8 mouse cellular contexts compared by ENCODE assay signal in the genomic region with DNA sequence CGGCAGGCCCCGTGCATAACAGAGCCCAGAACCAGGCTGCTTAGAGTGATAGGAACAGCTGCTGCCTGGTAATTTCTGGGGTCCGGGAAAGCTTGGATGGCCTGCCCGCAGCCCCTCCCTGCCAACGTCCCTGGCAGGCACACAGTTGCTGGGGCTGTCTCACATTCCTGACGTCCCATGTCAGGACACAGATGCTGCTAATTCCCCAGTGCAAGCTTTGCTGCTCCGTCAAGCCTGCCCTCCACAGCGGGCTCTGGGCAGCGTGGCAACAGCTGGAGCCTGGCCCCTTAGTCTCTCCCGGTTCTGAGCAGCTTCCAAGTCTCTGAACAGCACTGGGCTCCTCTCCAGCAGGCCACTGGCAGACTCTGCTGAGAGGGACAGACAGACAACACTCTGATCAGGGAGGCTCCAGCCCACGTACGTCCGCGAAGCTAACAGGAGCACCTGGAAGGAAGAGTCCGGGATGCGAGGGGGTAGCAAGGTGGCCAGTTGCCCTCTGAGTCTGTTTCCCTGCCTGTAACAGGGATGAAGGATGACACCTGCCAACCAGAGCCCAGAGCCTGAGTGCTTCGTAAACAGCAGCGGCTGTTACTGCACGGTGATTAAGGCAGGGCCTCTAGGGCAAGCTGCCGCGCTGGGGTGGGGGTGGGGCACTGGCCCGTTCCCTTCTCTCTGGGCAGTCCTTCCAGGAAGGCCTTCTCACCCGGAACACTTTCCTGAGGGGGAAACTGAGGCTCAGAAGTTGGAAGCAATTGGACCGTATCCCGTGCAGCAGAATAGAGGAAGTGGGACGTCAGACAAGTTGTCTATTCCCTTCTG. TPM values are rescaled to one million over a fixed set of nuclear protein-coding genes. Genes with fewer than 3 reads are reported as not detected.
DNase-seq lines count a peak whose midpoint lies in the region; ATAC-seq lines count a peak whose summit lies in the region.

No protein-coding gene starts in this region.

- H3K9me3 ChIP-seq in embryonic facial prominence, embryonic 12.5 days: no peaks in the 10 kb centered on the region
- H3K9me3 ChIP-seq in heart, embryonic 12.5 days (replicated peaks): 0 out of 2 replicates have a peak, but pooled peaks cover 6% of the 10 kb centered on the region
- H3K9me3 ChIP-seq in liver, embryonic 15.5 days (replicated peaks): no peaks in the 10 kb centered on the region

- H3K27me3 ChIP-seq in embryonic facial prominence, embryonic 12.5 days: no peaks in the 10 kb centered on the region
- H3K27me3 ChIP-seq in heart, embryonic 12.5 days (replicated peaks): 0 out of 2 replicates have a peak, but pooled peaks cover 4% of the 10 kb centered on the region
- H3K27me3 ChIP-seq in liver, embryonic 15.5 days: peaks cover 6% of the 10 kb centered on the region; the same call in 1 of the 2 replicates

- peaks cover 24% of the 10 kb centered on the region for H3K4me1 ChIP-seq in embryonic facial prominence, embryonic 12.5 days
- peaks cover 14% of the 10 kb centered on the region for H3K4me1 ChIP-seq in heart, embryonic 12.5 days (replicated peaks)
- H3K4me1 ChIP-seq in liver, embryonic 15.5 days (replicated peaks): peaks cover 9% of the 10 kb centered on the region; the same call in 1 of the 2 replicates

- peak overlapping the region; percentile 59; the same call in 1 of the 2 replicates for H3K27ac ChIP-seq in embryonic facial prominence, embryonic 12.5 days
- H3K27ac ChIP-seq in heart, embryonic 12.5 days (ENCODE audit: poor library complexity, severe bottlenecking): 0 out of 2 replicates have a peak overlapping the region, but pooled peaks have one; percentile 1
- H3K27ac ChIP-seq in liver, embryonic 15.5 days (replicated peaks): no peak overlapping the region

- H3K4me2 ChIP-seq in embryonic facial prominence, embryonic 12.5 days (replicated peaks): peak overlapping the region; percentile 43
- H3K4me2 ChIP-seq in heart, embryonic 12.5 days: peak overlapping the region; percentile 67
- H3K4me2 ChIP-seq in liver, embryonic 15.5 days: peak overlapping the region; percentile 39

- ATAC-seq in embryonic facial prominence, embryonic 12.5 days (ENCODE audit: insufficient number of reproducible peaks, insufficient read depth, low FRiP score, low TSS enrichment): 0 out of 2 replicates have a peak, but pooled peaks have one; percentile 11
- ATAC-seq in heart, embryonic 12.5 days (ENCODE audit: insufficient number of reproducible peaks, low FRiP score): peak; percentile 23; the same call in 1 of the 2 replicates
- no peak for ATAC-seq in liver, embryonic 15.5 days (ENCODE audit: insufficient read depth)
- no peak for ATAC-seq in erythroblast, adult 5-6 weeks (replicated peaks; ENCODE audit: low FRiP score, poor library complexity, severe bottlenecking)

- 0 out of 2 replicates have a peak overlapping the region, but pooled peaks have one; percentile 1 for H3K4me3 ChIP-seq in embryonic facial prominence, embryonic 12.5 days
- H3K4me3 ChIP-seq in heart, embryonic 12.5 days: peak overlapping the region; percentile 27
- H3K4me3 ChIP-seq in liver, embryonic 15.5 days (replicated peaks): no peak overlapping the region

- 10% methylated on average over 26 of the region's 26 CpGs for WGBS in embryonic facial prominence, embryonic 12.5 days
- 18% methylated on average over 26 of the region's 26 CpGs for WGBS in heart, embryonic 12.5 days
- WGBS in liver, embryonic 15.5 days (ENCODE audit: insufficient replicate concordance): 27% methylated on average over 26 of the region's 26 CpGs

- H3K36me3 ChIP-seq in embryonic facial prominence, embryonic 12.5 days: no peaks in the 10 kb centered on the region
- H3K36me3 ChIP-seq in heart, embryonic 12.5 days: no peaks in the 10 kb centered on the region
- no peaks in the 10 kb centered on the region for H3K36me3 ChIP-seq in liver, embryonic 15.5 days (replicated peaks)

- H3K9ac ChIP-seq in embryonic facial prominence, embryonic 12.5 days: peak overlapping the region; percentile 24; the same call in 1 of the 2 replicates
- peak overlapping the region; percentile 29 for H3K9ac ChIP-seq in heart, embryonic 12.5 days
- H3K9ac ChIP-seq in liver, embryonic 15.5 days: no peak overlapping the region

- peak; percentile 80 to 86 for DNase-seq in cerebellum, postnatal 10 days
- DNase-seq in cerebellum, adult 8-10 months: no peak
- DNase-seq in kidney, postnatal 14 days: peak; percentile 63
- DNase-seq in neural tube, embryonic 10.5 days (ENCODE audit: extremely low spot score, low spot score): peak; percentile 58

RNA-seq across cellular contexts. Expression of a gene that starts 19.3 kb away (rescaled TPM):
- polyA plus RNA-seq in embryonic facial prominence, embryonic 12.5 days (2016; fragmentation: Nextera tagmentation; extraction: Ambion mirVana): 4.8 and 5.1 TPM in 2 replicates
- polyA plus RNA-seq in heart, embryonic 12.5 days (2016; fragmentation: Nextera tagmentation; extraction: Ambion mirVana): 0.45 and 0.51 TPM in 2 replicates
- polyA plus RNA-seq in liver, embryonic 15.5 days (2015; fragmentation: Nextera tagmentation; extraction: Ambion mirVana): 5.8 and 6.8 TPM in 2 replicates
- not detected in 2 replicates for total RNA-seq in erythroblast, adult 5-6 weeks (2015; ENCODE audit: low replicate concordance)
- total RNA-seq in erythroblast, adult 5-6 weeks (2017; ENCODE audit: low replicate concordance): not detected in 2 replicates

RNA-seq across cellular contexts. Expression of a gene that starts 37.9 kb away (rescaled TPM):
- 81.7 and 84.4 TPM in 2 replicates for polyA plus RNA-seq in embryonic facial prominence, embryonic 12.5 days (2016; fragmentation: Nextera tagmentation; extraction: Ambion mirVana)
- 52.7 and 53.9 TPM in 2 replicates for polyA plus RNA-seq in heart, embryonic 12.5 days (2016; fragmentation: Nextera tagmentation; extraction: Ambion mirVana)
- 13.3 and 14.4 TPM in 2 replicates for polyA plus RNA-seq in liver, embryonic 15.5 days (2015; fragmentation: Nextera tagmentation; extraction: Ambion mirVana)
- 23.0 and 33.8 TPM in 2 replicates for total RNA-seq in erythroblast, adult 5-6 weeks (2015; ENCODE audit: low replicate concordance)
- 21.0 and 29.0 TPM in 2 replicates for total RNA-seq in erythroblast, adult 5-6 weeks (2017; ENCODE audit: low replicate concordance)

RNA-seq across cellular contexts. Expression of a gene that starts 38.4 kb away (rescaled TPM):
- polyA plus RNA-seq in embryonic facial prominence, embryonic 12.5 days (2016; fragmentation: Nextera tagmentation; extraction: Ambion mirVana): not detected in 2 replicates
- polyA plus RNA-seq in heart, embryonic 12.5 days (2016; fragmentation: Nextera tagmentation; extraction: Ambion mirVana): not detected in 2 replicates
- polyA plus RNA-seq in liver, embryonic 15.5 days (2015; fragmentation: Nextera tagmentation; extraction: Ambion mirVana): not detected in 2 replicates
- not detected in 2 replicates for total RNA-seq in erythroblast, adult 5-6 weeks (2015; ENCODE audit: low replicate concordance)
- total RNA-seq in erythroblast, adult 5-6 weeks (2017; ENCODE audit: low replicate concordance): not detected in 2 replicates

Comparison
In these comparisons a context has a peak if more than half of its experiments do, and no peak if none do; other contexts are left out.
1. ATAC-seq: peak in embryonic facial prominence, embryonic 12.5 days (single experiment) and heart, embryonic 12.5 days (single experiment); none in liver, embryonic 15.5 days (single experiment) and erythroblast, adult 5-6 weeks (single experiment).
2. Peak in every context shown above with its lines, with median percentiles within 50 percentile points of each other: H3K4me2 ChIP-seq.